Mouse (Mus musculus) heart, adult 10 weeks (tissue): ENCODE measurements around the gene Resp18. TPM values are rescaled to one million over a fixed set of nuclear protein-coding genes. Genes with fewer than 3 reads are reported as not detected.

Source experiments
- polyA plus RNA-seq: library from polyadenylated mRNA; stranded (reverse); fragments of 350-450 nt; fragmentation: Illumina TruSeq; extraction: RNeasy Lipid Tissue Mini Kit (QIAGEN cat#74804); gene quantifications from one replicate; pipeline ENCODE4 v1.2.3, GENCODE M21; 2014; ENCODE audit warnings: low read depth, low replicate concordance

Resp18 gene
- polyA plus RNA-seq = not detected

DNA sequence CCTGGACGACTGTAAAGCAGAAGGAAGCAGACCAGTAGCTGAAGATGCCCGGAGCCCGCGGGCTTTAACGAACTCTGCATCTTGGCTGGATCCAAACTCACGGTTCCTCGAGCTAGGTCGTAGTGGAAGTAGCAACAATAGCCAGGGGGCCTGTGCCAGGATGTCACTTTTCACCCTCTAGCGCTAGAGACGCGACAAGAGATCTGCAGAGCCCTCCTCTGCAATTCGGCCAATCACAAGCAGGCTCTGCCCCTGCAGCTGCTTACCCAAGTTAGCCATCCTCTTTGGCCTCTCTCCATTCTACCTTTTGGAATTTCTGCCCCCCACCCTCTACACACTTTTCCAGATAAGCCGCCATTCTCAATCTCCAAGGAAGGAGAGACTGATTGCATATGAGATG, at the start of gene Resp18:
Resp18 (minus strand) TSS at position 188 of the 400 bp plus-strand sequence.

DNA sequence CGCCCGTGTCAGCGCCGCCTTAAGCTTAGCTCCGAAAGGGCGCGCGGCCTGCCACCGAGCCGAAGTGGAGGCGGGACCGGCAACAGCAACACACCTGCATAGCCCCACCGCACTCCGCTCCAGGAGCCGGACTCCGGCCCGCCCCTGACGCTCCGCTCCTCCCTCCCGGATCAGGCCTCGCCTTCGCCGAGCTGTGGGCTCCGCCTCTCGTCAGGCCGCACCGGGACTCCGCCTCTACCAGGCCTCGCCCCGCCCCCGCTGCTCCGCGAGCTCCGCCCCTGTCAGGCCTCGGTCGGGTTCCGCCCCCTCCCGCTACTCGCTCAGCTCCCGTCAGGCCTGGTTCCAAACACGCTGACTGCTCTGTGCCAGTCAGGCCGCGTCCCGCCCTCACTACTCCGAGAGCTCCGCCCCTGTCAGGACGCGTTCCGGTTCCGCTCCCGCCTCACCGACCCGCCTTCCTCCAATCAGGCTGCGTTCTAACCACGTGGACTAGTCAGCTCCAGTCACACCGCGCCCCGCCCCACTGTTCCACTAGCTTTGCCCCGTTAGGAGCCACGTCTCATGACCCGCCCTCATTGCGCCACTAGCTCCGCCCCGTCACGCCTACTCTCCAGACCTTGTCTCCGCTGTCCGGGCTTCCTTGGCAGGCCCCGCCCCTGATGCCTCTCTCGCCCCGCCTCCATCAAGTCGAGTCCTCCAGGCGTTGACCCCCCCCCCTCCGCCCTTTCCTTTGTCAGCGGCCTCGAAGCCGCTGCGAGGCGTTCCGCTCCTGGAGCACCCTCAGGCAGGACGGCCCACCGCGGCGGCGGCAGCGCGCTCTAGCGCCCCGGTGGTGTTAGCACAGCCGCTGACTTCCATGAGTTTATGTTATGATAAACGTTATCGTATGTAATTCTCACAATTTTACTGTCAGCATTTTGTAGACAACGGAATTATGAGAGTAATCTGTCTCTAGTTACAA, 39.3 kb upstream of the Resp18 start, which contains the start of gene Dnpep:
Dnpep (minus strand) TSS at position 750 of the 961 bp plus-strand sequence.

DNA sequence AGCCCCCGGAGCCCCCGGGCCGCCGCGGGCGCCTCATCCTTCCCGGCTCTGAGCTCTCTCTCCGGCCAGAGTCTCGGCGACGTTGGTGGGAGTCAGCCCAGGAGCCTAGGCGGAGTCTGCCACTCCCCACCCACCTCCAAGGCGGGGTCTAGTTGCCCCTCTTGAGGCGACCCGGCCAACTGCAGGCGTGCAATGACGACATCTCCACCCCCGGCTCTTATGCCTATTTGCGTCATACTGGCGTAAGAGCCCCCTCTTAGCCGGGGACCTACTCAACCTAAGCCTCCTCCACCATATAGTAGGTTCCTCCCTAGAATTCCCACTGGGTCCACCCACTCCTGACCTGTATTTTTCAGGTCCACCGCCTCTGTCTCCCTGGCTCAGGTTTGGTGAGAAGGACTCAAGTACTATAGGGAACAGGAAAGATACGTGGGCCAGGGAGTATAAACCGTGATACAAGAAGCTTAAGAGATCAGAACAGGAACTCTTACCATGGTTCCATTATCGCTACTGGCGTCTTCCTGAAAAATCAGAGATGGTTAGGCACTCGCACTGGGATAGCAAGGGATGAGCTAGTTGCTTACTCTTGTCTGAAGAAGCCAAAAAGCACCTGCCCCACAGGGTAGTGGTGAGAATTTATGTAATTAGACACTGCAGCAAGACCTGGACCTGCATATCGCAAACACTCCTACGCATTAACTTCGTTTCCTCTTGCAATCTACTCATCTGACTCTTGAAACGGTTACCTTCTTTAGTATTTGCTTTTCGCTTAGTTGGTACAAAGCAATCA, 13.9 kb downstream of the Resp18 start, which contains the start of gene Ptprn:
Ptprn (minus strand) TSS at position 412 of the 790 bp plus-strand sequence.

DNA sequence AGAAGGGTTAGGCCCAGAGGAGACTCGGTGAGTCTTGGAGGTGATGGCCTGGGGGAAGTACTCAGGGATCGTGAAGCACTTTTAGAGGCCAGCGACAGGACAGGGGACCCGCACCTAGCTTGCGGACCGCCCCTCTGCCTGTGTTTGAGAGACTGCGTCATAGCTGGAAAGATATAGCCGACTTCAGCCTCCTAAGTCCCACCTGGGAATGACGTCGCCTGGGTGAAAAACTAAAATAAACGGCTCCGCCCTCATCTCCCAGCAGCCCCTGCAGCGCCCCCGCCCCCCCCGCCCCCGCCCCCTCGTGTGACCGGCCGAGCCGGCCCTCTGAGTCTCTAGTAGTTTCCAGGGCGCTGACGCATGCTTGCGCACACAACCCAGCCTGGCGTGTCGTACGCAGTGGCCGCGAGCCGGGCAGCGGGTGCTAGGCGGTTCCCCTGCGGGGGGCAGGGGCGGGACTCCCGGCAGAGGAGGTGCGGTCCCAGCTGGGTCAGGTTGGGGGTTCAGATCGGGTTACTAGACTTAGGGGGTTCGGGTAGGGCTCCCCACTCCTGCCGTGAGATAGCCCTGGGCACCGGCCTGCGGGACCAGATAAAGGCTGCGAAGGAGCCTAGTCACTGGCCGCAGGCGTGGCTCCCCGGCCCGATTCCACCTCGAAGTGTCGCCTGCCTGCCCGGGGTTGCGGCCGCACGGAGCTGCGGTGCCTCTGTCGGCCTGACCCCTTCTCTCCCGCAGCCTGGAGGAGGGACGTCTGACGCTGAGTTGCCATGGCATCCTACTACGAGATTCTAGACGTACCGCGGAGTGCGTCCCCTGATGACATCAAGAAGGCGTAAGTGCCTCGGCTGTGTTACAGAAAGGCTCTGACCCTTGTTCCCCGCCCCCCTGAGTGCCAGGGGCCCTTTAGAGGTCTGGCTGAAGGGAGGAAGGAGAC, 41.8 kb downstream of the Resp18 start, which contains the start of gene Dnajb2:
Dnajb2 (plus strand) TSS at position 290 of the 934 bp plus-strand sequence.

DNA sequence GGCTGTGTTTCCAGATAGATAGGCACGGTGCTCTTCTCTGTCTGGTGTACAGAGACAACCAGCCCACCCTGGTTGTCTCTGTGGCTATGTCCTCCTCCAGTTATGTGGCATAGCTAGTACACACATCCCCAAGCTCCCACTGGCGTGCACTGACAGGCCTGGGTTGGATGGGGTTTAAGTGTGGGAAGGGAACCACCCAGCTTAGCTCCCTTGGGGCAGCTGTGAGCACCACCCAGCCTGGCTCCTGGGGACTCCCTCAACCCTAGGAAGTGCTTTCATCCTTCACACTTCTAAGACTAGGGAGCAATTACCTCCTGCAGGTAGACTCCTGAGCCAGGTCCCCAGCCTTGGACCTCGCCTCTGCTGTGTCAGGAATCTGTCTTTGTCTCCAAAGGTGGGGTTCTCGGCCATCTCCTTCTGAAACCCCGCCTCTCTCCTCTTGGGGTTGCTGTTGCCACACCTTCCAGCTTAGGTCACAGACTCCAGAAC, 46.5 kb downstream of the Resp18 start, which contains the start of gene A630095N17Rik:
A630095N17Rik (minus strand) TSS at position 439 of the 489 bp plus-strand sequence.

Other genes starting within 250 kb of the Resp18 start
- 6.0 TPM for gene Nhej1, start 153.2 kb downstream of the Resp18 start, polyA plus RNA-seq
- 0.92 TPM for gene Slc23a3, start 144.5 kb downstream of the Resp18 start, polyA plus RNA-seq
- gene Cnppd1, start 135.7 kb downstream of the Resp18 start, polyA plus RNA-seq = 31.4 TPM
- gene Retreg2, start 135.6 kb downstream of the Resp18 start, polyA plus RNA-seq = 22.9 TPM
- gene Zfand2b, start 109.8 kb downstream of the Resp18 start, polyA plus RNA-seq = 18.5 TPM
- 19.1 TPM for gene Abcb6, start 98.0 kb downstream of the Resp18 start, polyA plus RNA-seq
- 18.6 TPM for gene Ankzf1, start 86.3 kb downstream of the Resp18 start, polyA plus RNA-seq
- gene Atg9a, start 86.2 kb downstream of the Resp18 start, polyA plus RNA-seq = 60.8 TPM
- 3.8 TPM for gene Glb1l, start 67.6 kb downstream of the Resp18 start, polyA plus RNA-seq
- gene Stk16, start 67.6 kb downstream of the Resp18 start, polyA plus RNA-seq = 57.6 TPM
- gene Tuba4a, start 58.5 kb downstream of the Resp18 start, polyA plus RNA-seq = 524 TPM
- not detected for gene A630095N17Rik, start 46.3 kb downstream of the Resp18 start, polyA plus RNA-seq
- gene Dnajb2, start 42.0 kb downstream of the Resp18 start, polyA plus RNA-seq = 138 TPM
- gene Ptprn, start 13.9 kb downstream of the Resp18 start, polyA plus RNA-seq = 1.8 TPM
- gene Dnpep, start 39.6 kb upstream of the Resp18 start, polyA plus RNA-seq = 85.9 TPM
- gene Des, start 81.9 kb upstream of the Resp18 start, polyA plus RNA-seq = 1,259 TPM
- gene Speg, start 96.9 kb upstream of the Resp18 start, polyA plus RNA-seq = 125 TPM
- 62.0 TPM for gene Gmppa, start 157.5 kb upstream of the Resp18 start, polyA plus RNA-seq
- gene Asic4, start 172.0 kb upstream of the Resp18 start, polyA plus RNA-seq = not detected
- 18.1 TPM for gene Chpf, start 200.9 kb upstream of the Resp18 start, polyA plus RNA-seq
- gene Tmem198, start 201.1 kb upstream of the Resp18 start, polyA plus RNA-seq = 0.55 TPM
- gene Obsl1, start 228.0 kb upstream of the Resp18 start, polyA plus RNA-seq = 92.8 TPM
- gene Inha, start 228.7 kb upstream of the Resp18 start, polyA plus RNA-seq = 6.3 TPM
- gene Stk11ip, start 243.1 kb upstream of the Resp18 start, polyA plus RNA-seq = 9.2 TPM